Mouse (Mus musculus): ENCODE data around the gene Naaladl1.

The Naaladl1 gene

DNA sequence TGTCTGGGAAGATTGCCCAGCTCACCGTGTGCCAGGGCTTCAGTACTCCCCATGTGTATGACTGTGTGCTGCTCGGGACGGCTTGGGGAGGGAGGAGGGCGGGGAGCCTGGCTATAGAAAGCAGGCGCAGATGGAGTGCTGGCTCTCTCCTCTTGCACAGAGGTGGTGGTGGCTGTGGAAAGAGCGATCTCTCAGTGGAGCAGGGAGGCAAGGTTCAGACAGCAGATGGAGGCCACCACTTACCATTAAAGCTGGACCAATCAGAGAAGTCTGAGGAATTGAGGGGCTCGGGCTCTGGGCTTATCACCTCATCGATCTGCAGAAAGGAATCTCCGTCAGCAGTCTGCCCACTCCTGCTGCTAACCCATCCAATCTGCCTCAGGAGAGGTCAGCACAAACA lies 23.4 kb upstream of the Naaladl1 start, which contains the start of gene Gm28374:
TSS of gene Gm28374 (minus strand) at position 101 of the 400 bp plus-strand sequence.
- DNase-seq (ENCODE audit: low read depth, low spot score), result no peak

GRCm38 (mm10) chr19:6084478-6085248 lies 20.9 kb upstream of the Naaladl1 start, which contains the start of the genes Zfpl1 and Cdca5:
Gene Zfpl1, minus strand, starts transcription at chr19:6084956.
Gene Cdca5, plus strand, starts transcription at chr19:6084983.
- peak; percentile 100 for DNase-seq (ENCODE audit: low read depth, low spot score)

GRCm38 (mm10) chr19:6085417-6085879 lies 20.1 kb upstream of the Naaladl1 start:
- DNase-seq (ENCODE audit: low read depth, low spot score), result peak; percentile 85

- DNase-seq (ENCODE audit: low read depth, low spot score), result no peak
These were observed 16.7 kb upstream of the Naaladl1 start for GRCm38 (mm10) chr19:6088841-6089240.

DNA sequence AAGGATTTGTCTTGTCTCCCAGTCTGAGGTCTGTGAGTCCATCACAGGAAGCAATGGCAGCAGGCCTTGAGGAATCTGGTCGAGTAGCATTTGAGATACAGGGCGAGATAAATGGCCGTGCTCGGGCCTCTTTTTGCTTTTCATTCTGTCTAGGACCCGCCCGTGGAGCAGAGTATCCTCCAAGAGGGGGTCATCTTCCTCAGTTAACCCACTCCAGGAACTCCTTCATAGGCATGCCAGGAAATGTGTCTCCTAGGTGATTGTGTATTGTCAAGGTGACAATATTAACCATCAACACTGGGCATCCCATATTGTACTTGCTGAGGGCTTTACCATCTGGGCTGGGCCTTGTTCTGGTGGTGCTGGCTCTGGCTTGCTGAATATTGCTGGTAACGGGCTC lies 11.5 kb upstream of the Naaladl1 start, which contains the start of gene AC131692.1:
TSS of gene AC131692.1 (plus strand) at position 301 of the 400 bp plus-strand sequence.
- DNase-seq (ENCODE audit: low read depth, low spot score), result no peak

DNA sequence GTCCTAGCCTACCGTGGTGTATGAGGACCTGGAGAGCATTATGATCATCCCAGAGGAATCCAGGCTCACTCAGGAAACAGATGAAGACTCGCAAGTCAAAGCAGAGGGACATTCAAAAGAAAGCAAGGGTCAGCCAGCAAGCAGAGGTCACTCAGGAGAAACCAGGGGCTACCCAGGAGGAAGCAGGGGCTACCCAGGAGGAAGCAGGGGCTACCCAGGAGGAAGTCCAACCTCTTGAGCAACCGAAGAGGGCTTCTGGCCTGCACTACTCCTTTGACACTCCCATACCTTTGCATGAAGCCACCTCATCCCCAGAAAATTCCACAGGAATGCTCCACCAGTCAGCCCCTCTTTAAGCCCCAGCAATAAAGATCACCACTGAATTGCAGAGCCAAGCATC lies 7.7 kb upstream of the Naaladl1 start:
- DNase-seq (ENCODE audit: low read depth, low spot score), result no peak

DNA sequence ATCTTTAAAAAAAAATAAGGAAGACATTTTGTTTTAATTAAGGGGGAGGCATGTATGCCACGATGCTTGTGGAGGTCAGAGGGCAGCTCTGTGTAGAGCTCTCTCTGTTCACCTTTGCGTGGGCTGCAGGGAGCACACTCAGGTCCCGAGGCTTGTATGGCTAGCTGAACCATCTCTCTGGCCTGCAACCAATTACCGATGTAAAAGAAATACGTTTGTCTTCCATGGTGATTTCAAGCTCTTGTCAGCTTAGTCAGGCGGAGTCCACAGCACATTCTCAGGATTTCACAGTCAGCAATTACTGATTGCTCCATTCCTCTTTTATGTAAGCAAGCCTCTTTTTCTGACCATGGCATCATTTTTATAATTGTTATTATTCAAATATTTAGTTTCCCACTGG lies 4.4 kb upstream of the Naaladl1 start:
- no peak for DNase-seq (ENCODE audit: low read depth, low spot score)

DNA sequence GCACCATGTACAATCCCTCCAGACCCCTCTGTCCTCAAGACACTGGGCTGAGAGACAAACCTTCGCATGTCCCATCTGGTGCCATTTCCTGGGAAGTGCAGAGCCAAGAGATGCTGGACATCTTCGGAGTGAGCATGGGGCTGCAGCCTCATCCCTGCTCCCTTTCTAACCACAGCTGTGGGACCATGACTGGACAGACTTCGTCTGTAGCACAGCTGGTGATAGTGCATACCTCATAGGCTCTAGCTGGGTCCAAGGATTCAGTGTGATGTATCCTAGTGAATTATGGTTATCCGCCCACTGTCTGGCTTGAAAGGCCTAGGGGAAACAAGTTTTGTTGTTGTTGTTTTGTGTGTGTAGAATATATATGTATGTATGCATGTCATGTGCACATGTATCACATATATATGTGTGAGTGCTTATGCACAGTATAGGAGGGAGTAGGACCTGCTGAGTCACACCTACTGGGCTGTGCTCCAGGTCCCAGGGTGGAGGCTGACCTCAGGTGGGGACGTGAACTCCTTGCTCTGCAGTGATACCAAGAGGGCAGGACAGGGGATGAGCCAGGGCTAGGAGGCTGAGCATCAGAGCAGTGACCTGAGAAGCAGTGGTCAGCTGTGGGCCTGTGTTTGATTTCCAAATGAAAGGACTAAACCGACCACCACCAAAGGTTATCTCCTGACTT lies 3.3 kb upstream of the Naaladl1 start:
- no peak for DNase-seq (ENCODE audit: low read depth, low spot score)

GRCm38 (mm10) chr19:6104476-6104875 lies 1.1 kb upstream of the Naaladl1 start:
- no peak for DNase-seq (ENCODE audit: low read depth, low spot score)

- DNase-seq (ENCODE audit: low read depth, low spot score), result no peak
These were observed 7.5 kb downstream of the Naaladl1 start for GRCm38 (mm10) chr19:6113116-6113515.

- DNase-seq (ENCODE audit: low read depth, low spot score), result no peak
These were observed 10.7 kb downstream of the Naaladl1 start for GRCm38 (mm10) chr19:6116113-6116850.

DNA sequence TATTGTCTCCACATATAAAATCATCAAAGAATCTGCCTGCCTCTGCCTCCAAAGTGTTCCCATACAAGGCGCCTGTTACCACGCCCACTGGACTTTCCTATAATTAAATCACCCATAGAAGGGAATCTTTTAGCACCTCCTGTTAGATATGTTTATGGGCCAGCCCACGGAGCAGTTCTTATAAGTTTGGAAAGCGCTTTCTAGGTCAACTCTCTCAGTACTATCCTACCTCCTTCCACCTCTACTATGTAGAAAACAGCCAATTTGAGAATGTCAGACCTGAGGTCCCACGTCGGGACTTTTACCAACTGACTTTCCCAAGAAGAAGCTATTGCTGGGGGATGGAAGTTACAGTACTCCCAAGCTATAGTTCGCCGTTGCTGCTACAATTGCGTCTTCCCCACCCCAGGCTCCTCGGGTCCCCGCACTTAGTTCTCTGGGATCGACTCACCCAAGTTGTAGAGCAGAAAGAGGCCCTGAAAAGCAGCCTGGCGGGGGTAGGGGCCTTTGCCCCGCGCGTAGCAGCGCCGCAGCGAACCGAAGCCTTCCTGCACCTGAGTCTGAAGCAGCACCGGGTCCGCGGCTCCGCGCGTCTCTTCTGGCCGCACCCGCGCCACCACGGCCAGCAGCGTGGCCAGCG lies 11.9 kb downstream of the Naaladl1 start:
- DNase-seq (ENCODE audit: low read depth, low spot score), result no peak

DNA sequence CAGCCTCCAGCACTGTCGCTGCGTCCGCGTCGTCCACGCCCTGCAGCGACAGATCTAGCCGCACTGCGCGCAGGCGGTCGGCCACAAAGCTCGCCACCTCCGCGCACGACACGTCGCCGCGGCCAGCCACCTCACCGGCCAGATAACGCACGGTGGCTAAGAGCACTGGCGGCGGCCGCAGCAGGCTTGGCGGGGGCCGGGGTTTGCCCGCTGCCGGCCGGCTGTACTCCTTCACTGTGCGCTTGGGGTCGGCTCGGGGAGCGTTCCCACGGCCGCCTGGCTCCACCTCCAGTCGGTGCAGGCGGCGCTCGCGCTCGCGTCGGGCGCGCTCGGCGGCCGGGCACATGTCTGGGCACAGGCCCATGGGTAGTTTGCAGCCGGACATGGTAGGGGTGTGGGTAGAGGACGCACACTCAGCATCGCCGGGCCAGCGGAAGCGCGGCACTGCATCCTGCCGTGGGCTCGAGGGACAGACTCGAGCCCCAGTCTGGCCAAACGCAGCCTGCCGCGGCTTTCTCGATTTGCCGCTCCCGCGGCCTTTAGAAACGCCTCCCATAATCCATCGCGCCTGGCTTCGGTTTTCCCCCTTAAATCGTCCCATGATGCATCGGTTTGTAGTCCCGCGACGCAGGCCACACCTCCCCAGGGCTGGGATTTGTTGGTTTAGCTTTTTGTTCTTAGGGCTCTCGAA lies 12.5 kb downstream of the Naaladl1 start, which contains the start of gene Sac3d1:
TSS of gene Sac3d1 (minus strand) at position 665 of the 691 bp plus-strand sequence.
- peak; percentile 95 for DNase-seq (ENCODE audit: low read depth, low spot score)

DNA sequence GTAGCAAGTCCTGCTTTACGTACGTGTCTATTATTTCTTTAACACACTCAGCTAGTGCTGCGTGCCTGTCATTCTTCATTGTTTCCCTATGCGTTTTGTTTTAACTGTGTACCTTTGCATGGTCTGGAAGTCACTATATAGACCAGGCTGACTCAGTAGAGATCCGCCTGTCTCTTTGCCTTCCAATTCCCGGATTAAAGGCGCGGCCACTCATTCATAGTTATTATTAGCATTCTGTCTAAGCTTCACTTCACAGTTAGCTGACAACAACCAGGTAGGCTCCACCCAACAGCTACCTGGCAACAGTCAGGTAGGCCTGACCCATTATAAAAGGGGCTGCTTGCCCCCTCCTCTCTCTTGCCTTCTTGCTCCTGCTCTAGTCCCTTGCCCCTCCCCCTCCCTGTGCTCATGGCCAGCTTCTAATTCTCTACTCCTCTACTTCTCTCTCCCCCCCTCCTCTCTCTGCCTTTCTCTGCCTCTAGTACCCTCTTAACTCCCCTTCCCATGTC lies 13.1 kb downstream of the Naaladl1 start:
- no peak for DNase-seq (ENCODE audit: low read depth, low spot score)

DNA sequence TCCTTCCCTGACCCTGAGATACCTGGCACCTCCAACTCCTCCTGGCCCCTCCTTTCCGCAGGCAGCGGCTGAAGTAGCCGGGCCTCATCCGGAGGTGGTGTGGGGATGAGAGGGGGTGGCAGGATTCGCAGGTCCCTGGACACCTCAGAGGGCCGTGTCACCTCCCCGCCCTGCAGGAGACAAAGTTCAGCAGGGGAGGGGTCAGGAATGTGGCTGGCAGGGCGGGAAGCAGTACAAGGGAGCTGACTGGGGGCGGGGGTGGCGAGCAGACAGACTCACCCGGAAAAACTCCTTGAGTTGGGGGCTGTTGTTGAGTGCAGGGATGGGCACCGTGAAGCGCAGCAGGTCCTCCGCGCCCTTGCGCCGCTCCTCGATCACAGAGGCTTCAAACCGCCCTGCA lies 16.2 kb downstream of the Naaladl1 start:
- no peak for DNase-seq (ENCODE audit: low read depth, low spot score)

- peak; percentile 70 for DNase-seq (ENCODE audit: low read depth, low spot score)
These were observed 17.7 kb downstream of the Naaladl1 start for GRCm38 (mm10) chr19:6123330-6123729.

- no peak for DNase-seq (ENCODE audit: low read depth, low spot score)
These were observed 19.3 kb downstream of the Naaladl1 start for GRCm38 (mm10) chr19:6124898-6125297.

GRCm38 (mm10) chr19:6126289-6126688 lies 20.7 kb downstream of the Naaladl1 start:
- peak; percentile 58 for DNase-seq (ENCODE audit: low read depth, low spot score)

DNA sequence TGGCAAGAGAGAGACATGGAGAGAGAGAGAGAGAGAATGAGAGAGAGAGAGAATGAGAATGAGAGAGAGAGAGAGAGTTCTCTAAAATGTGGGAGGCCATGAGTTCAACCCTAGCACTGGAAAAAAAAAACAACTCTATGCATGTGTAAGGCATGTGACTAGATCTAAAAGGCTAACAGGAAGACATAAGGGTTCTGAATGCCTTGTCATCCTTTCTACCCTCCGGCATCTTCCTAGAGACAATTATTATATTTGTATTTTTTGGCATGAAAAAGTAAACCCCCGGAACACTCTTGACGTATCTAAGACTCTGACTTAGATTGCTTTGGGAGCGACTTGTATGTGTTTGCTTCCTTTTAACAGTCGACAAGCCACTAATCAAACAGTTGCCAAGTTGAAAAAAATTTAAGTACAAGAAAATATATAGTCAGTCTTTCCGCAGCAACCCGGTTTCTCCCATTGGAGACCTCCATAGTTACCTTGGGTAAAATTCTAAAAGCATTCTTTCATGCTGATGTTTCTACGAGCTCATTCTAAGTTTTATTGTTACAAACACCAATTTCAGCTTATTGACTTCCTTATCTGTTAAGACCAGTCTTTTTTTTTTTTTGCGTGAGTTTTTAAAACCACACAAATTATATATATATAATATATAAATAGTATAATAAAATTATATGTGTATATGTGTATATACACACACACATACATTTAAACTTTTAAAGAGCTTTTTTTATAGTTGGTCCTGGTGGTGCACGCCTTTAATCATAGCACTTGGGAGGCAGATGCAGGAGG lies 21.4 kb downstream of the Naaladl1 start:
- no peak for DNase-seq (ENCODE audit: low read depth, low spot score)

Measured in mesoderm, embryonic 11.5 days (tissue).